Mouse (Mus musculus) left cerebral cortex, postnatal 4 days (tissue): ENCODE data around the gene Vps39. TPM values are rescaled to one million over a fixed set of nuclear protein-coding genes. Genes with fewer than 3 reads are reported as not detected.
A peak's percentile ranks its signal among the peaks of the same experiment; 100 is the strongest.

ENCODE experiments used
- DNase-seq: peaks from one replicate; pipeline ENCODE4 v3.0.0-alpha.2; 2022
- intact Hi-C: fragments of 180-260 bp; cut with DNase I; formaldehyde crosslinking; loops from one replicate; pipeline ENCODE4 v1.15.1; 2025
- total RNA-seq, 2 experiments: library from RNA; stranded (reverse); gene quantifications; 2 replicates each; pipeline ENCODE4 v1.2.3; 2021

The Vps39 gene
- total RNA-seq: 10 to 100 TPM; 48.4 to 53.7 TPM

DNA sequence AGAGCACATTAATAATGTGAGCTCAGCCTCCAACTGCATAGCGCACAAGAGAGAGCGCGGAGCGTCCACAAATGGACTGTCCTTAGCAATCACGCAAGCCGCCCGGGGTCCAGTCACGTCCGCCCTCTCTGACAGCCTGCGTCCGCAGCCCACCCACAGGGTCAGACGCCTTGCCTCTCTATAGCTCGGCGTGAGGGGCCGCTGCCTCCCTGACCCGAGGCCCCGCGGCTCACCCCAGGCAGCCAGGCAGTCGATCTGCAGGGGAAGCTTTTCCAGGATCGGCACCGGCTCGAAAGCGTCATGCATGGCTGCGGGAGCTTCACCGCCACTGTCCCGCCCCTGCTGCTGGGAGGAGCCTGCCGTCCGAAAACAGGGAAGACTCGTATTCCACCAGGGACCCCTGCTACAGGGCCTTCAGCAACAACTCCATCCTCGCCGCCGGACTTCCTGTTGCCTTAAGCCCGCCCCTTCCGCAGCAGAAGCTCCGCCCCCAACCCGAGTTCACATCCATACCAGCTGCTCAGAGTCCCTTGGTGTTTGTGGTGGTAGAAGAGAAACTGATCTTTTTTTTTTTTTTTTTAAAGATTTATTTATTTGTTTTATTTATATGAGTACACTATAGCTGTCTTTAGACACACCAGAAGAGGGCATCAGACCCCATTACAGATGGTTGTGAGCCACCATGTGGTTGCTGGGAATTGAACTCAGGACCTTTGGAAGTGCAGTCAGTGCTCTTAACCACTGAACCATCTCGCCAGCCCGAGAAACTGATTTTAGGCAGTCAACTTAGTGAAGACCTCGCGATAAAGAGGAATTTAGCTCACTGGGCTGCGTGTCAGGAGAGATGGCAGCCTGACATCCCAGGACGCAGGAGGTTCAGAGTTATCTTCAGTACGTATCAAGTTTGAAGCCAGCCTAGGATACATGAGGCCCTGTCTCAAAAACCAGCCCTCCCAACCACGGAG is at the start of gene Vps39:
TSS of gene Vps39 (minus strand) at position 456 of the 965 bp plus-strand sequence.
- intact Hi-C loops: no loop called here
- peak; percentile 91 for DNase-seq

DNA sequence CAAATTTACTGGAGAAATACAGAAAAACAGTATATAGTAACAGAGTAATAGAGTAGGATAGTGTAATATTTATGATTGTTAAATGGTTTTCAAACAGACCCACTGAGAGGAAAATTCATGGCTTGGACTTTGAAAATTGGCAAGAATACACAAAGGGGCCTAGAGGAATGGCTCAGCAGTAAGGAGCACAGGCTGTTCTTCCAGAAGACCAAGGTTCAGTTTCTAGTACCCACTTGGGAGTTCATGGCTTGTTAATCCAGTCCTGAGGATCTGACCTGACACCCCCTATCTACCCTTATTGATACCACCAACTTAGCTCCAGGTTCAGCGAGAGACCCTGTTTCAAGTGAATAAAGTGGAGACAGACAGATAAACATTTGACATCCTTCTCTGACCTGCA is 45.0 kb upstream of the Vps39 start:
- intact Hi-C loops: no loop called here
- no peak for DNase-seq

DNA sequence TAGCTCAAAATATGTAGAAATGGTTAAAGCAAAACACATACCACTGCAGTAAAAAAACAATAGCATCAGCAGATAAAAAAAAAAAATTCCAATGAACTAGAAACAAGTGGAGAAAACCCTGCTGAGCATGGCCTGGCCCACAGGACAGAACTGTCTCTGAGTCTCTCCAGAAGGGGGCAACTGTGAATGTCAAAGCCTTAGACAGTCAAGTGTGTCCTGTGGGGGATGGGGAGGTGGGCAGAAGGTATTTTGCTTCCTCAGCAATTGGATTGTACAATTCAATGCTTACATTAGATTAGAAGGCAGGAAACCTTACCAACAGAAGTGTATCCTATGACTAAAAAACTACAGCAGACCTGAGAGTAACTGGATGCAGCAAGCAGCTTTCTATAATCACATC is 39.5 kb upstream of the Vps39 start:
- intact Hi-C loops: no loop called here
- no peak for DNase-seq

DNA sequence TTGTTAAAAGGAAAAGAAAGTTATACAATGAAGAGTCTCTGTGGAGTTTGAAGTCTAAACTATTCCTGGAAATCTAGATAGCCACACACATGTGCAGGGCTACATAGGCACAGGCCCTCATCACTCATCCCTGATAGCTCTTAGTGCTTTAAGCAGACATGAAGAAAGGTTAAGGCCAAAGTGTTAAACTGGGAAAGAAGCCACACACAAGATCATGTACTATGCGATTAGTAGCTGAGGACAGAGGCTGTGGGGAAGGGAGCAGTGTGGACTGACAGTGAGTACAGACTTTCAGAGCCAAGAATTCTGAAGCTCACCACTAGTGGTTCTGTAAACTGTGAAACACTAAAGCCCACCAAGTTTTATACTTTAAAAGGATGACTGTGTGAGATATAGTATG is 38.0 kb upstream of the Vps39 start:
- intact Hi-C loops: no loop called here
- no peak for DNase-seq

DNA sequence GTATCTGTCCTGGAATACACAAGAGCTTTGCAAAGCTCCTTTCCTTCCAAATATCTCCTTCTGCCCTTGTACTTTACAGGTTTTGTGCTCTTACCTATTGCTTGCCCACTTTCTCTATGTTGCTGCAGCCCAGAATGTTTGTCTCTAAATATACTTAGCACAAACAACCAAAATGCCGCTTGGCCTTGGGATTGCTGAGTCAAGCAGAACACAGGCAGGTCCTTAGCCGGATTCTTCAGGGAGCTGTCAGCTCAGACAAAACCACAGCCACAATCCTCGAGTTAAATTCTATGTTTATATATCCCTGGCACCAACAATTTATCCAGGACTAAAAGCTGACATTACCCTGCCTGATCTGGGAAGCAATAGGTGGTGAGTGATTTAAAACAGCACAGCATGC is 36.4 kb upstream of the Vps39 start:
- intact Hi-C loops: loop anchor here (10.0 kb wide), 1 partner anchor 135 kb away; no protein-coding TSS in a partner anchor
- DNase-seq: no peak

DNA sequence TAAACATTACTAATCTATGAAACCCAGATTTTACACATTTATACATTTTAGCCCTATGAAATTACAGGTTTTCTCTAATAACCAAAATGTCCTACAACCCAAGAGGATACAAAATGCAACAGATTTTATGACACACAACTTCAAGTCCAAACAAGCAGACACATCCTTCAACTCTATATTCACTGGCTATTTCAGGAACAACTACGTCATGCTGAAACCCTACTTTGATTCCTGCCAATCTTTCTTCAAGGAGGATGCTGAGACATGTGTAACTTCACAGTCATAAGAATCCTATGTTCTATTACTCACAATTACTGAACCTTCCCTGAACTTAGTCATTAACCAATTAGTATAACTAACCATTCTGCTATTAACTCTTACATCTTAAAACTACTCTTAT is 34.4 kb upstream of the Vps39 start:
- intact Hi-C loops: loop anchor here (10.0 kb wide), 1 partner anchor 138 kb away; no protein-coding TSS in a partner anchor

DNA sequence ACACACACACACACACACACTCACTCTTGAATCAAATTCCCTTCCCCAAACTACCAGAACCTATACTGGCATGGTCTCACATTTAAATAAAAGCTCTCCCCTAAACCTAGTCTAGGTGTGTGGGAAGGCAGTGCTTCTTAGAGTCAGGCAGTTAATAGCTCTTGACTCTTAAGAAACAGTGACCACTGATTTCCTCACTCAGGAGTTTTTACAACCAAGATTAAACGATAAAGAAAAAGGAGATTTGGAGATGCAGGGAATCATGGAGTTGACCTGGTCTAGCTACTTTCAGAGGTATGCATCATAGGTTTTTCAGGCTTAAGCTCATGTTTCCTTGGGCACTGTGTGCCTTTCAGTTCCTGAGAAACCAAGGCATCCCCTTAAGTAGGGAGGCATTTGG is 33.3 kb upstream of the Vps39 start:
- intact Hi-C loops: loop anchor here (10.0 kb wide), 1 partner anchor 139 kb away; no protein-coding TSS in a partner anchor
- DNase-seq: no peak

More for the DNA sequence above, 34.4 kb upstream of the Vps39 start:
- no peak for DNase-seq

DNA sequence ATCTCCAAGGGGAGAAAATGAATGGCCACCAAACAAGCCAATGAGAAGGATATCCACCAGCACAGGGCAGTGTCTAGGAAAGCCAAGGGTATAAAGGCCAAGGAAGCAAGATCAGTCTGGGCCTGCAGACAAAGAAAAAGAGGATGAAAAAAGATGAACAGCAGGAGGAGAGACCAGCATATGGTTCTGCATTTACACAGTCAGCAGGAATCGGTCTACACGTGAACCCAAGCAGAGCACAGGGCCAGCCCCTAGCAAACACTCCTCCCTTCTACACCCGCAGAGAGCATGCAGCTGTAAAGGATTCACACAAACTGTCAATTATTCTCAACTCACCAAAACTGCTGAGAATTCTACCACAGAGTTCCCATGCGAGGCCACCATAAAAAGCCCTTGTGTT is 20.9 kb upstream of the Vps39 start:
- intact Hi-C loops: no loop called here
- DNase-seq: no peak

DNA sequence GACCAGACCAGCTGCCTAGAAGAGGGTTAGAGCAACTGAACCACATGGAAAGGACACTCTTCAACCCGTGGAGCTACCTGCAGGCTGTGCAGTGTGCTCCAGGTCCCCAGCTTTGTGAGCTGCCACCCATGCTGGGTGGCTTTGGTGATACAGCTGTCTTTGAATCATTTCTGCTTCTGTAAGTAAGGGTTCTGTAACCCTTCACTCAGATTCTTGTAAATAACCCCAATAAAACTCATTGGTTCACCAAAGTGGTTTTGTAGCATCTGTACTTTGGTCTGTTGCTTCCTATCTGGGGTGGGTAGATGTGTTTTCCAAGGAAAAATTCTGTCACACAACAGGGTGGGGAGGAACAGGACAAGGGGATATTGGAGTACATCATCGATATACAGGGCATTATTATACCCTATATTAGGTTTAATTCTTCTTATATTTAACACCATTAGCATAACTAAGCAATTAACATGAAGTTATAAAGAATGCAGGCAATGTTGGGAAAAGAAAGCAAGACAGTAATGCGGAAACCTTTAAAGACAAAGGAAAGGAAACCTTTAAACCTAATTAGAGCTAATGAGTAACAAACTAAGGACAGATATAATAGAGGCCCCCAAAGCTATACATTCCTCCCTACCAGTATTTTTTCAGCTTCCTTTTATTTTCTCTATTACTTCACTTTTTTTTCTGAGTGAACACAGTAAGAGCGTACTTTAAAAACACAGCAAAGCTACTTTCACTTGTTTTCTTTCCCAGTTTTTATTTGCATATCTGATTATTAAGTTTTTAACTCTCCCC is 14.7 kb upstream of the Vps39 start:
- intact Hi-C loops: no loop called here
- no peak for DNase-seq

DNA sequence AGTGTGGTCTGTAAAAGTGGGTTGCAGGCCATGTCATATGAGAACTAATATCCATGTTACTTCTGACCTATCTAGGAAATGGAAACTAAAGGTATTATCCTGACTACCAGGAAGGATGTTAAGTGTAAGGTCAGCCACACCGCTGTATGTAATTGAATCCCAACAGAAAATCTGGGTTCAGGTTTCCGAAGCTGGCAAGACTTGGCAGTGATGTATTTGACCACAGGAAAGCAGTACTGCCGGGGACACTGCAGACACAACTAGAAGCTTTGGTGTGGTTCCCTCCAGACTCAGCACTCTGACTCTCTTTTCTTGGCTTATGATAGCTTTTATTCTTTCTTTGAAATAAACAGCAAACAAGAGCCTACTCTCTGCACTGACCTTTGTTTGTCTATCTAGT is 13.6 kb upstream of the Vps39 start:
- no peak for DNase-seq
- intact Hi-C loops: no loop called here

DNA sequence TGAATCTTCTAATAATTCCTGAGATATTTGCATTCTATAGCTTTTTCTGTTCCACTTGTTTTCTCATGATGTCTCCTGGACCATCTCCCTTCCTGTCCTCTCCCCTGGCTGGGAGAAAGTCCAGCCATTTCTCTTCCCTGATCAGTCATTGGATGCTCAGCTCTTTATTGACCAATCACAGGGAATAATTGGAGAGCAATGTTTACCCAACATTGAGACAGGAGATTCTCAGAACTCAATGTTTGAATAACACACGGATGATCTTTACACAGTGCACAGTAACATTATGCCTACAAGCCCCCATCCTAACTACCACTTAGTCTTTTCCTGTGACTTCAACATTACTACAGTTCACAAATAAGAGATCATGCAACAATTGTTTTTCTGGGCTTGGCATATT is 7.5 kb upstream of the Vps39 start:
- intact Hi-C loops: no loop called here
- DNase-seq: no peak

DNA sequence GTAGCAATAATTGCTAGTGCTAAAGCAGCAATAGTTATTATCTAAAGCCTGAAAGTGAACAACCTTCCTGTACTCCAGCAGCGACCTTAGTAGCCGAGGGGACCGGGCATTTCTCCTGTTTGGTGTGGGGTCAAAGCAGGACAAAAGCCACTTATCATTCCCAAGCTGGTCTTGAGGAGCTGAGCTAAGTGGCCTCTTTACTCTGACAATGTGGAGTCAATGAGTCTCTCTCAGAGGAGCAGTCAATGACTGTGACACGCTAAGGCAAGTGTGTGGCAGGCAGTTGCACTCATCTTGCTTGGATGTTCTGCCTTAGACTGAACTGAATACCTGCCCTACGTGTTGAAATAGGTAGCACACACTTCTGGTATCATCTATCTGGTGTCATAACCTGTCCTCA is 1.6 kb downstream of the Vps39 start:
- intact Hi-C loops: no loop called here
- DNase-seq: no peak

DNA sequence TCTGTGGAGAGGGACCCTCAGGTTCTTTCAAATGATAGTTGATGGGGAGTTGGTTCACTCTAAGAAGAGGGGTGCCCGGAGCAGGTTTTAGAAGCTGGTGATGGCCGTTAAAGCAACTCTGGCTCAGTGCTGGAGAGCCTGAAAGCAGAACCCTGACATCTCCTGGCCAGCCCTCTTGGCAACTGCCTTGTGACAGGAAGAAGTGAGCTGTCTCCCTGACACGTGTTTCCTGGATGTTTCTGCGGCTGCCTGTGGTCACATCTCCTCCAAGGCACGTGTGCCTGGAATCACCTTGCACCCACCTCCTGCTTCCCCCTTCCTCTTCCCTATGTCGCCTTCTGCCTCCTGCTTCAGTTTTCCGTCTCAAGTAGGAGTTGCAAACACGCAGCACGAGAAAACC is 4.8 kb downstream of the Vps39 start:
- DNase-seq: no peak
- intact Hi-C loops: no loop called here

DNA sequence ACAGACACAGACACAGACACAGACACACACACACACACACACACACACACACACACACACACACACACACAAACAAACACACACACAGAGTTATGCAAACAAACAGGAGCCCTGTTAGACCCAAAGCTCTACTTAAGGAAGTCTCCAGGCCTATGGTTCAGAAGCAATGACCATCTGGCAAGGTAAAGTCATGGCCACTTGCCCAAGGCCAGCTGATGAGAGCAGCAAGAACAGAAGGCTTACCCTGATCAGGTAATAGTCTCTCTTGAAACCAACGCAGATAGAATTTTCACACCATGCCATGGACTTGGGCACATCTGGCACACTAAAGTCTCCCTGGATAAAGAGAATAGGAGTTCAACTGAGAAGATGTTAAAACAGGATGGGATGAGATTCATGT is 11.2 kb downstream of the Vps39 start:
- DNase-seq: no peak
- intact Hi-C loops: no loop called here

DNA sequence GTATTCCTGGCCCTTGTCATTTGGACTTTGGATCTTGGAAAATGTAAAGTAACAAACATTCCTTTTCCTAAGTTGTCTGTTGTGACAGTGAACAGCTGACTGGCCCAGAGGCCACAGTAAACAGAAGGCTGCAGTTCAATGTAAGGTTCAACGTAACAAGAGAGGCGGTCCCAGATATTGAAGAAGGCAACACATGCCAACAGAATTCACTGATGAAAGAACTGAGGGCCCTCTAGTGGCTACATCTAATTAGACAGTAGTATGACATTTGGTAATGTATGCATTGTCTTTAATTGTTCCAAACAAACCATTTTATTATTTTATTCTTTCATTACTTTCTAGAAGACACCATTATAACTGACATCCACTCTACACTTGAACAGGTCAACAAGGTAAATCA is 15.1 kb downstream of the Vps39 start:
- DNase-seq: no peak
- intact Hi-C loops: no loop called here

DNA sequence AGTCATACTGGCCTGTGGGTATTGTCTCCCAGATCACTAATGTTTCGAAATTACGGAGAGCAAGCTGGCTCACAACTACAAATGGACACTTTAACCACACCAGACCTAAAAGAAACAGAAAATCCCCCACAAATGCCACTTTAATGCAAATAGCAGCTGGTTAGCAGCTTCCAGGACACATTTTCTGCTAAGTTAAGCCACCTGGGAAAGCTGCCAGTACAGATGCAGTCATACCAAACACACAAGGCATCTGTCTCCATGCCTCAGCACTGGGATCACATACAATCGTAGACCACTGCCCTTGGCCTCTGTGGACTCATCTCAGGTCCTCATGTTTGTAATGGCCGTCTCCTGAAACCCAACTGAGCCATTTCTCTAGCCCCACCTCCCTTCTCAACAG is 21.4 kb downstream of the Vps39 start:
- DNase-seq: no peak
- intact Hi-C loops: no loop called here

DNA sequence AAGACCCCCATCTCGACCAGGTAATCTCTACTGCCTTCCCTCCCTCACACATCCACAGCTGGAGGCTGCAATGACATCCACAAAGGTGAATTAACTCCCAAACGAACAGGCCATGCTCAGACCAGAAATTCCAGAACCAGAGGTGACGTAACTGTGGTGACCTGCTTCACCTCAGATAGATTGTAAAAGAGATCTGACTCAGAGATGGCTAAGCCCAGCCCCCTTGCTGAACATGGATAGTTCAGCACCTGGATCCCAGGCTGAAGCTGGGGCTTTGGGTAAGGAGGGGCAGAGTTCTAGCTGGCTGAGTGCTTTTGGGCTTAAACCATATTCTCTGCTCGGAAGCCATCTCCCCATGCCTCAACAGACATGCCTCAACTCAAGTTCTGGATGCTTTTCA is 37.9 kb downstream of the Vps39 start:
- no peak for DNase-seq
- intact Hi-C loops: no loop called here

DNA sequence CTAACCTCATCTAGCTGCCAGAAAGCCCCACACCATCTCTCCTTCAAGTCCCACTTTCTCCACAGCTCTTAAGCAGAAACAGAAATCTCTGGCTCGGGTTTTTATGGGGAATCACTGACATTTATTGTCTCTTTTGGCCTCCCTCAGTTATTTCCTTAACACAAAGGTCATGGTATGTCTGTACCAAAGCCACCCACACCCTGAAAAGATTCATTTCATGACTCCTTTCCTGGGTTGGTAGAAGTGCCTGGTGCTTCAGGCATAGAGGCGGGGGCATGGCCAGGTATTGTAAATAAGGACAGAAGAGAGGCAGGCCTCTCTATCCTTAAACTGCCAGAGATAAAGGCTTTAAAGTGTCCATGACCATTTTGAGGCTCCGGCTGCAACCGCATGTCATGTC is 38.5 kb downstream of the Vps39 start:
- intact Hi-C loops: no loop called here
- no peak for DNase-seq

DNA sequence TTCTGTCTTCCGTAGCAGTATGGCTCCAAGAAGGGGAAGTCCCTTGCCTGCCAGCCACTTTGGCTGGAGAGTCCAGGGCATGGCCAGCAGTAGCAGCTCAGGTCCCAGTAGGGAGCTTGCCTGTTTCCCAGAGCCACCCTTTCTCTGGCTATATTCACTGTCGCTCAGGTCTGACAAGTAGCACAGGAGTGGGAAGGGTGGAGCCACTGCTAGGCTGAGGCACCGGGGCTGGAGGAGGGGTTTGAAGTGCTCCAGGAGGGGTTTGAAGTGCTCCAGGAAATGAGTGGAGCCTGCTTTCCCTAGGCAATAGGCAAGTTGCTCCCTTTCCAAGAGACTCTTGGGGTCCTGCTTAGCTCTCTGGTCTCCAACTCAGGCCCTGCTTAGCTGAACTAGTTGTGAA is 39.0 kb downstream of the Vps39 start, which contains the start of gene Pla2g4f:
TSS of gene Pla2g4f (minus strand) at position 190 of the 400 bp plus-strand sequence.
- no peak for DNase-seq

DNA sequence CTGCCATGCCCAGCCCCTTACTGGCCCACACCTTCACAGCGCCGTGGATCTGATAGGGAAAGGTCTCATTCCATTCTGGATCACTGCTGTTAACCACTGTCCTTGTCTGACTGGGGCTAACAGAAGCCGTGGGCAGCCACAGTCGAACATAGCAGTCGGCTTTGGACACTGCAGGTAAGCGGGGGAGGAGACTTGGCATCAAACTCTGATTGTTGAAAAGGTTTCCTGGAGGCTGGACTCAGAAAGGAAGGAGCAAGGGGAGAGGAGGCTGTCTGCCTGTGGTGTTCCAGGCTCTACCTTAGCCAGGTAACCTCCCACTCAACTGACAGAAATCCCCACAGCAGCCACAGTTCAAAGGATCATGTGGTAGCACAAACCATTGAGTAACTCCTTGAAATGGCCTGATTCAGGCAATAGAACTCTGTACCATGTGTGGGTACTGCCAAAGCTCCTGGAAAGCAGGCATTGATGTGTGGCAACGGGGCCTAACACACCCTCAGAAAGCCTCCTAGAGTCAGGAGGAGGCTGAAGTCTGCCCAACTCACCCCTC is 40.6 kb downstream of the Vps39 start:
- intact Hi-C loops: no loop called here
- DNase-seq: no peak

More for the DNA sequence above, 39.0 kb downstream of the Vps39 start, which contains the start of gene Pla2g4f:
- intact Hi-C loops: no loop called here

DNA sequence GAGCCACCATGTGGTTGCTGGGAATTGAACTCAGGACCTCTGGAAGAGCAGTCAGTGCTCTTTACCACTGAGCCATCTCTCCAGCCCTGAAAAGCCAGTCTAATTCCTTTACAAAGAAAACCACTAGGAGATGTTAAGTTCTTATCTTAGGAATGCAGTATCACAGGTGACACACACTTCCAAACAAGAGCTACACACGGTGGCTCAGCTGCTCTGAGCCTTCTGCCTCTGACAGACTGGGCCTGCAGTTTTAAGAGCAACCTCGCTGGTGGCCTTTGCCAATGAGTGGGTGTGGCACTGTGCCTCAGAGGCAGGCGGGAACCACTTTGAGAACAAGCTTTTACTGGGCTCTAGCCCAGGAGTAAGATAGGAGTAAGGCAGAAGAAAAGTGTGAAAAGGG is 48.8 kb downstream of the Vps39 start:
- no peak for DNase-seq
- intact Hi-C loops: no loop called here
